Mouse (Mus musculus) heart, adult 8-10 months (tissue): ENCODE measurements around the gene Zfp1. TPM values are rescaled to one million over a fixed set of nuclear protein-coding genes. Genes with fewer than 3 reads are reported as not detected.
"Not testable (repeated sequence)": the region's sequence is repeated elsewhere in the genome, so short reads cannot be mapped to it uniquely, and the experiment has no call there.

Source experiments
- DNase-seq: peaks from one replicate; pipeline ENCODE4 v3.0.0; 2022; ENCODE audit warnings: low spot score
- total RNA-seq, 4 experiments: library from RNA; stranded (reverse); gene quantifications; 2 replicates each; pipeline ENCODE4 v1.2.4; 2022

The Zfp1 gene
- total RNA-seq, 4 experiments from 2014 or later: 5.6 to 8.6 (median 8.1) TPM

GRCm38 (mm10) chr8:111624853-111625221 lies 18.4 kb upstream of the Zfp1 start:
- DNase-seq: peak; percentile 70

GRCm38 (mm10) chr8:111625694-111626527 lies 17.3 kb upstream of the Zfp1 start:
- DNase-seq: peak; percentile 83

- no peak for DNase-seq
Observed at GRCm38 (mm10) chr8:111626528-111626820, 16.7 kb upstream of the Zfp1 start.

- DNase-seq: no peak
Observed at GRCm38 (mm10) chr8:111626933-111627332, 16.3 kb upstream of the Zfp1 start.

GRCm38 (mm10) chr8:111627923-111628322 lies 15.3 kb upstream of the Zfp1 start:
- no peak for DNase-seq

- no peak for DNase-seq
Observed at GRCm38 (mm10) chr8:111628401-111628800, 14.8 kb upstream of the Zfp1 start.

- no peak for DNase-seq
Observed at GRCm38 (mm10) chr8:111628894-111629501, 14.2 kb upstream of the Zfp1 start.

- peak; percentile 42 for DNase-seq
Observed at GRCm38 (mm10) chr8:111630105-111630521, 13.1 kb upstream of the Zfp1 start, which contains the start of gene Ldhd. Gene Ldhd, minus strand, starts transcription at chr8:111630374.

GRCm38 (mm10) chr8:111631589-111631988 lies 11.6 kb upstream of the Zfp1 start:
- no peak for DNase-seq

- no peak for DNase-seq
Observed at GRCm38 (mm10) chr8:111632976-111633375, 10.2 kb upstream of the Zfp1 start.

- no peak for DNase-seq
Observed at GRCm38 (mm10) chr8:111638086-111638485, 5.1 kb upstream of the Zfp1 start.

GRCm38 (mm10) chr8:111641064-111641463 lies 2.1 kb upstream of the Zfp1 start:
- DNase-seq: no peak

- peak; percentile 31 for DNase-seq
Observed at GRCm38 (mm10) chr8:111642496-111642895, 705 bp upstream of the Zfp1 start.

GRCm38 (mm10) chr8:111642939-111643263 lies 300 bp upstream of the Zfp1 start:
- no peak for DNase-seq

- DNase-seq: not testable (repeated sequence)
Observed at GRCm38 (mm10) chr8:111644286-111645051, 1.3 kb downstream of the Zfp1 start.

GRCm38 (mm10) chr8:111645715-111646114 lies 2.5 kb downstream of the Zfp1 start:
- DNase-seq: no peak

GRCm38 (mm10) chr8:111648834-111649233 lies 5.6 kb downstream of the Zfp1 start:
- DNase-seq: no peak

GRCm38 (mm10) chr8:111650651-111651050 lies 7.5 kb downstream of the Zfp1 start:
- DNase-seq: no peak

GRCm38 (mm10) chr8:111653524-111653923 lies 10.3 kb downstream of the Zfp1 start:
- no peak for DNase-seq

GRCm38 (mm10) chr8:111657312-111657854 lies 14.2 kb downstream of the Zfp1 start:
- no peak for DNase-seq

GRCm38 (mm10) chr8:111658819-111659423 lies 15.7 kb downstream of the Zfp1 start:
- peak; percentile 44 for DNase-seq

- peak; percentile 83 for DNase-seq
Observed at GRCm38 (mm10) chr8:111662473-111662872, 19.3 kb downstream of the Zfp1 start.
